Mouse (Mus musculus) erythroblast, embryonic 14.5 days (primary cell): ENCODE measurements around the gene 1810049J17Rik.

Source experiments
- GATA1 ChIP-seq: IDR thresholded peaks from 2 replicates; pipeline ENCODE4 v1.6.1; 2012; ENCODE audit warnings: low read length, inconsistent platforms, mixed read lengths
- TAL1 ChIP-seq: IDR thresholded peaks from 3 replicates; pipeline ENCODE4 v1.6.1; 2012; ENCODE audit warnings: low read length, inconsistent platforms, mixed read lengths

DNA sequence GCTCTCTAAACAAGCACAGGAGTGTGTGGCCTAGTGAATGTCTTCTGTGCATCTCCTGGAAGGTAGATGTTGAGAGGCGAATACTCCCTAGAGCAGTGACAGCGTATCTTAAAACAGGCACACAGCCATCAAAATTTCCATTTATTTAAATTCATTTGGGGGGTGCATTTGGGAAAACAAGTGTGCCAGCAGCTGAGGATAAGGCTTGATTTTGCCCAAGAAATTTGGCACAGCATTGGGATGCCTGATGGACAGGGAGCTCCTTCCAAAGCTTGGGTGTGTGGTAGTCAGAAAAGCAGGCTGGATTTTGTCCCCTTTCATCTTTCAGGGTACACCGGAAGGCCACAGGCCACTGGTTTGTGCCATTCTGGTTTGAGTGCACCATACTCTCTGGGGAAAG is 48.4 kb upstream of the 1810049J17Rik start:
- no peak for TF ChIP-seq TAL1
- TF ChIP-seq GATA1 = no peak
